Mouse (Mus musculus): ENCODE measurements around the gene Retreg2. TPM values are rescaled to one million over a fixed set of nuclear protein-coding genes. Genes with fewer than 3 reads are reported as not detected.
A peak's percentile ranks its signal among the peaks of the same experiment; 100 is the strongest.

The Retreg2 gene
- polyA plus RNA-seq, 1 experiment from 2014 or later, result 27.7 TPM

GRCm38 (mm10) chr1:75191622-75192402 lies 49.2 kb downstream of the Retreg2 start, which contains the start of the genes Ankzf1 and Atg9a:
TSS of gene Ankzf1 (plus strand) at chr1:75192151.
TSS of gene Atg9a (minus strand) at chr1:75192196.
- Histone ChIP-seq H3K27ac (replicated peaks; ENCODE audit: low read depth, low read length) (peak within 1 kb of the TSS; percentile 64), H3K4me1 (ENCODE audit: control insufficient read depth, insufficient read depth, low read length) (no peaks in the 10 kb centered on the region), H3K4me2 (ENCODE audit: low read depth, low read length) (peak within 1 kb of the TSS; percentile 93), H3K27me3 (ENCODE audit: control insufficient read depth, insufficient read depth, low read length) (no peaks in the 10 kb centered on the region), H3K9me3 (replicated peaks; ENCODE audit: control insufficient read depth, low read length) (no peaks in the 10 kb centered on the region), H3K9ac (replicated peaks; ENCODE audit: low read length) (peak within 1 kb of the TSS; percentile 79), H3K4me3 (ENCODE audit: low read depth, low read length) (peak within 1 kb of the TSS; percentile 70), H3K36me3 (replicated peaks; ENCODE audit: control insufficient read depth, insufficient read depth, low read depth, low read length) (no peaks in the 10 kb centered on the region; the same call in 1 of the 2 replicates)
- WGBS, result under 1% methylated on average over 56 of the region's 56 CpGs
- DNase-seq (ENCODE audit: low spot score) (peak; percentile 97), ATAC-seq (replicated peaks; ENCODE audit: insufficient number of reproducible peaks, low FRiP score, low TSS enrichment, low read depth) (peak; percentile 99)

GRCm38 (mm10) chr1:75192452-75192851 lies 49.9 kb downstream of the Retreg2 start:
- Histone ChIP-seq H3K36me3 (replicated peaks; ENCODE audit: control insufficient read depth, insufficient read depth, low read depth, low read length) (no peaks in the 10 kb centered on the region; the same call in 1 of the 2 replicates), H3K27me3 (ENCODE audit: control insufficient read depth, insufficient read depth, low read length) (no peaks in the 10 kb centered on the region), H3K9ac (replicated peaks; ENCODE audit: low read length) (peak overlapping the region; percentile 79), H3K4me2 (ENCODE audit: low read depth, low read length) (peak overlapping the region; percentile 93), H3K9me3 (replicated peaks; ENCODE audit: control insufficient read depth, low read length) (no peaks in the 10 kb centered on the region), H3K4me3 (ENCODE audit: low read depth, low read length) (peak overlapping the region; percentile 70), H3K27ac (replicated peaks; ENCODE audit: low read depth, low read length) (peak overlapping the region; percentile 64), H3K4me1 (ENCODE audit: control insufficient read depth, insufficient read depth, low read length) (no peaks in the 10 kb centered on the region)
- WGBS, result 1% methylated on average over 19 of the region's 19 CpGs
- no peak for ATAC-seq (replicated peaks; ENCODE audit: insufficient number of reproducible peaks, low FRiP score, low TSS enrichment, low read depth)
- DNase-seq (ENCODE audit: low spot score), result peak; percentile 15

Other genes with a start within 250 kb of the Retreg2 start
- gene Cryba2, start 249.6 kb upstream of the Retreg2 start, polyA plus RNA-seq (2014; fragmentation: Nextera tagmentation; extraction: Ambion mirVana), result 0.62 and 5.2 TPM in 2 replicates
- 0.06 TPM in 1 of 2 replicates, not detected in the other for gene Cfap65, start 207.2 kb upstream of the Retreg2 start, polyA plus RNA-seq (2014; fragmentation: Nextera tagmentation; extraction: Ambion mirVana)
- 0.32 TPM in 1 of 2 replicates, not detected in the other for gene Ihh, start 191.1 kb upstream of the Retreg2 start, polyA plus RNA-seq (2014; fragmentation: Nextera tagmentation; extraction: Ambion mirVana)
- 12.0 and 12.5 TPM in 2 replicates for gene Nhej1, start 17.6 kb upstream of the Retreg2 start, polyA plus RNA-seq (2014; fragmentation: Nextera tagmentation; extraction: Ambion mirVana)
- 0.10 and 0.18 TPM in 2 replicates for gene Slc23a3, start 8.9 kb upstream of the Retreg2 start, polyA plus RNA-seq (2014; fragmentation: Nextera tagmentation; extraction: Ambion mirVana)
- gene Cnppd1, start 67 bp upstream of the Retreg2 start, polyA plus RNA-seq (2014; fragmentation: Nextera tagmentation; extraction: Ambion mirVana), result 33.8 and 37.2 TPM in 2 replicates
- gene Zfand2b, start 25.9 kb downstream of the Retreg2 start, polyA plus RNA-seq (2014; fragmentation: Nextera tagmentation; extraction: Ambion mirVana), result 33.9 and 36.0 TPM in 2 replicates
- gene Abcb6, start 37.6 kb downstream of the Retreg2 start, polyA plus RNA-seq (2014; fragmentation: Nextera tagmentation; extraction: Ambion mirVana), result 24.4 and 24.9 TPM in 2 replicates
- gene Ankzf1, start 49.4 kb downstream of the Retreg2 start, polyA plus RNA-seq (2014; fragmentation: Nextera tagmentation; extraction: Ambion mirVana), result 16.8 TPM in 2 replicates
- gene Atg9a, start 49.4 kb downstream of the Retreg2 start, polyA plus RNA-seq (2014; fragmentation: Nextera tagmentation; extraction: Ambion mirVana), result 12.9 and 17.1 TPM in 2 replicates
- gene Glb1l, start 68.0 kb downstream of the Retreg2 start, polyA plus RNA-seq (2014; fragmentation: Nextera tagmentation; extraction: Ambion mirVana), result 14.1 and 15.0 TPM in 2 replicates
- gene Stk16, start 68.1 kb downstream of the Retreg2 start, polyA plus RNA-seq (2014; fragmentation: Nextera tagmentation; extraction: Ambion mirVana), result 117 and 123 TPM in 2 replicates
- 17.3 and 18.9 TPM in 2 replicates for gene Tuba4a, start 77.1 kb downstream of the Retreg2 start, polyA plus RNA-seq (2014; fragmentation: Nextera tagmentation; extraction: Ambion mirVana)
- gene A630095N17Rik, start 89.3 kb downstream of the Retreg2 start, polyA plus RNA-seq (2014; fragmentation: Nextera tagmentation; extraction: Ambion mirVana), result not detected in 2 replicates
- gene Dnajb2, start 93.6 kb downstream of the Retreg2 start, polyA plus RNA-seq (2014; fragmentation: Nextera tagmentation; extraction: Ambion mirVana), result 13.8 and 17.2 TPM in 2 replicates
- 1.4 and 1.5 TPM in 2 replicates for gene Ptprn, start 121.7 kb downstream of the Retreg2 start, polyA plus RNA-seq (2014; fragmentation: Nextera tagmentation; extraction: Ambion mirVana)
- 4.9 and 5.8 TPM in 2 replicates for gene Resp18, start 135.6 kb downstream of the Retreg2 start, polyA plus RNA-seq (2014; fragmentation: Nextera tagmentation; extraction: Ambion mirVana)
- 123 and 146 TPM in 2 replicates for gene Dnpep, start 175.2 kb downstream of the Retreg2 start, polyA plus RNA-seq (2014; fragmentation: Nextera tagmentation; extraction: Ambion mirVana)
- 6.9 and 9.9 TPM in 2 replicates for gene Des, start 217.6 kb downstream of the Retreg2 start, polyA plus RNA-seq (2014; fragmentation: Nextera tagmentation; extraction: Ambion mirVana)
- 16.7 and 19.9 TPM in 2 replicates for gene Speg, start 232.5 kb downstream of the Retreg2 start, polyA plus RNA-seq (2014; fragmentation: Nextera tagmentation; extraction: Ambion mirVana)

All from embryonic facial prominence, embryonic 11.5 days (tissue).